Mouse (Mus musculus) heart, postnatal 4 days (tissue): Measurements from ENCODE around the gene Mndal. TPM values are rescaled to one million over a fixed set of nuclear protein-coding genes. Genes with fewer than 3 reads are reported as not detected.
"Not testable (repeated sequence)": the region's sequence is repeated elsewhere in the genome, so short reads cannot be mapped to it uniquely, and the experiment has no call there.

Source experiments
- DNase-seq: peaks from one replicate; pipeline ENCODE4 v3.0.0; 2021
- total RNA-seq, 2 experiments: library from RNA; stranded (reverse); gene quantifications; 2 replicates each; pipeline ENCODE4 v1.2.3; 2021

Gene Mndal
- total RNA-seq, 2 experiments from 2014 or later: 5.5 to 5.8 TPM

DNA sequence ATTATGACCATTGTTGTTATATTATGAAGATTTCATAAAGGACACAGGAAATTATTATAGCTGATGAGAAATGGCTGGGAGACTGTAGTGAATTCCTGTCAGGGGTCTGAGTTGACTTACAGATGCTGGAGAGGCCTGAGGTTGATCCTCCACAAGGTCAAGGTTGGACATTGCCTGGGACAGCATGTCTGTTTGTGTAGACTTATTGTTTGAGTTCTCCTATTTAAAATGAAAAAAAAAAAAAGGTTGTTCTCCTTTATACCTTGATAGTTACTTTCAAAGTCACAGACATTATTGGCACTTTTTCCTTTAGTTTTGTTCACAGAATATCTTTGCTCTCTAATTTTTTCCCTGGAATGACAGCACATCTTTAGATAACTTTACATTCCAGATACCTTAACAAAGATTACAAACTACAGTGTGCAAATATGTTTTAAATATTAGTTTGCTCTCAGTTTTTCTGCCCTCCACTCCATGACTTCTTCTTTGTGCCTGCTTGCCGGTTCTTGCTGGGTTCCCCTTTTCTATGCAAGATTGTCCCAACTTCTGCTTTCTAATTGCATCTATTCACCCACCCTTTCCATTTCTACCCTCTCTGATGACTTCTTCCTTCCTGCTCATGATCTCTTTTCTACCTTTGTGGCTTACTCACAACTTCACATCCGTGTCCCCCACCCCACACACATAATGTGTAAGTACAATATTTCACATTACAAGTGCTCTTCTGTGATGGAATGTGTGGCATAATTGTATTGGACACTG lies 55.1 kb downstream of the Mndal start:
- DNase-seq: not testable (repeated sequence)

DNA sequence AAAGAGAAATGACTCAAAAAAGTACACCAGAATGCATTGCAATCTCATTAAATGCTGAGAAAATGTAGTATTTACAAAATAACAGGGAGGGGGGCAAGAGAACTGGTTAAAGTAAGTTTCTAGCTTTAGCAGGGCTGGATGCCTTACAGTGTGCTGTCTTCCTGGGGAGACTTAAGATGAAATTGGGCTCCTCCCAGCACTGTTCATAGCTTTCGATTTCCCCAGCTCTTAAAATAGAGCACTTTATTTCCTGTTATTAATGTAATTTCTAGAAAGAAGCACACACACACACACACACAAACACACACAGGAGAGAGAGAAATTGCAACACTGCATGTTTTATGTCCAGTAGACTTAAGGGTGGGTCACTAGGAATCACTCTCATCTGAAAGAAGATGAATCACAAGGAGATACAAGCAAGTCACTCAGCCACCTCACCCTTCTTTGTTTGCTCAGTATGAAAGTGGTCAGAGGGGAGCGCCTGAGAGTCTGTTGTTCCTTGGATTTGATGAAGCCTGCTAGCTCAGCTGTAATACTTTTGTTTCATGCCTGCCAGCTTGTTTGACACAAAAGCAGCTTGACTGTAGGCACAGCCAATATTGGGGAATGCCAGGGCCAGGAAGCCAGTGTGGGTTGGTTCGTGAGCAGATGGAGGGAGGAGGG lies 62.2 kb downstream of the Mndal start:
- not testable (repeated sequence) for DNase-seq

DNA sequence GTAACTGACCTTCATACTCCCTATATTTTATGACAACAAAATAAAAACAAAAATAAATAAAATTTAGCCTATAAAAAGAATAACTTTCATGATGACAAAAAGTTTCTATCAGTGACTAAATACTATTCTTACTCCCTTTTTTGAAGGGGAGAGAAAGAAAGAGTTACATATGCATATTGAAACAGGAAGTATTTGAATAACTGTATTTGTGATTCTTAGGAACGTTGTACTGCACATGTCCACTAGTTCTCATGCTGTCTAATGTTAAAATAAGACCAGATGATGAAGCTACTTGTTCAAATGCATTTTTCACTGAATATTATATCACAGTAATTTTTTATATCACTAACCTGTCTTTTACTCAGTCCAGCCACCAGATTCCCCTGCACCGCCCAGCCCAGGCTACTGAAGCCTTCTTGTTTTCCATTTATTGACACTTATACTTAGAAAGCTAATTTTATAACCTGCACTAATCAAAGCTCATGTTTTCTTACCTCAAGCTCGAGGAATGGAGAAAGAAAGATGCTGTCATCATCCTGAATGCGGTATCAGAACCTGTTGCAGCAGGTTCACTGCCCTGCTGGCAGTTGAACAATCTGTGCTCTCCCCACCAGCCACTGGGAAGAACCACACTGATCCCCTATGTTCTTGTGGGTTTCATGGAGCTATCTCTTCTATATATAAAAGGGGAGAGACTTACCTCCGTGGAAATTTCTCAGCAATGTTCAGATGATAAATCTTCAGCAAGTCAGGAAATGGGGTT lies 62.9 kb downstream of the Mndal start:
- not testable (repeated sequence) for DNase-seq

DNA sequence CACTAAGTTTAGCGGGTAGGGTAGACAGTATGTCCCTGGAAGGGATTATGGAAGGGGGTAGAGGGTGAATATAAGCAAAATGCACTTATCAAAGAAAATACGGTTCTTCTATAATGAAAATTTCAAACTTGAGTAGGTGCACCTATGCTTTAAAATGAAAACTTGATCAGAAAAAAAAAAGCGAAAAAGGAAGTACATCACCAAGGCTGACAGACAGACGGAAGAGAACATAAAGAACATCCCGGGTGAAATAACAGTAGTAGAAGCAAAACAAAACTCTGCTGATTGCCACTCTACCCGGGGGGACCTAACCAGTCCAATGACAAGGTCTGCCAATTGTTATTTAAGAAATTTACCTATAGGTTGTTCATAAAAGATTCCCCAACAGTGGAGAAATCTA lies 64.0 kb downstream of the Mndal start:
- DNase-seq: not testable (repeated sequence)

DNA sequence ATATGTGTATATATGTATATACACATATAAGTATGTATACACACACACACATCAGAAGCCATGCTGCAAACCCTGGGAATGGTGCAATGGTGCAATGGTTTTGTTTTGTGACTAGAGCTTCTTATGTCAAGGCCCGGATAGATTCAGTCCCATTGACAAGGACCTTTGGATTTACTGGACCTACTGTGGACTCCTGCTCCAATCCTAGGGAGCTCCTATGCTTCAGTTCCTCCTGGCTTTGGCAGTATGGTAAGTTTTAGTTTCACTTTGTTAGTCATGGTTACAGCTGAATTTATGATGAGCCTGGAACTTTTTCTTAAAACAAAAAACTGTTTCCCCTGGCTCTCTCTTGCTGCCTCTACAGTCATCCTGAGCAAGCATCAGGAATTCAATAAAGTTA lies 65.2 kb downstream of the Mndal start:
- not testable (repeated sequence) for DNase-seq

DNA sequence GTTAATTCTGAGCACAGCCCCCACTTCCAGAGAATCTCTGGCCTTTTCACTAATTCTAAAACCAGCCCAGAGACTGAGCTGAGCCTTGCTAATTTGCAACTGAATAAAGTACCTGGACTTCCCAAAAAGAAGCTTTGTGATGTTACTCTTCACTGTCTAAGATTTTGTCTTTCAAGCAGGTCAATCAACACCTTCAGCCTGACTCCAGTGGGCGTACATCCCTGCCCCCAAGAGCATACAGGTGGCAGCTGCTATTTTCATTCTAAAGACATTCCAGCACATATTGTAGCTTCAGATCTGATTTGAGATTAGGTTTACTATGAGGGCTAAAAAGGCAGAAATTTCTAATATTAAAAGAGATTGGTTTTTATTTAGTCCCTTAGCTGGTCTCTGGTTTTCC lies 73.7 kb downstream of the Mndal start:
- not testable (repeated sequence) for DNase-seq

DNA sequence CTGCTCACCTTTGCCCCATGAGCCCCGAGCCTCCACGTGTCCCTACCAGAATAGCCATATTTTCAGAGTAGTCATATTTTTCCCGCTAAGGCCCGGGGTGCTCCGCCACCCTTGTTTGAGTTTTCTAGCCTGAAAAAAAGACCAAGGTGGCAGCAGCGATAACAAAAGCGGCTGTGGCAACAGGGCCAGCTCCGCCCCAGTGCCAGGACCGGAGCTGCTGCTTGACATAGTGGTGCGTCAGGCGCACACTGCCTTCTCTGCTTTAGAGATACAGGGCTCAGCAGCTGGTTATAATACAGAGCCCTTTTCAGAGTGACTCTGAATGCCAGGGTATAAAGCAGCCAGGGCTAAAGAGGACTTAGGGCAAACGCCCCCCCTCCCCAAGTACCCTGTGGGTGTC lies 75.8 kb downstream of the Mndal start:
- DNase-seq: no peak

DNA sequence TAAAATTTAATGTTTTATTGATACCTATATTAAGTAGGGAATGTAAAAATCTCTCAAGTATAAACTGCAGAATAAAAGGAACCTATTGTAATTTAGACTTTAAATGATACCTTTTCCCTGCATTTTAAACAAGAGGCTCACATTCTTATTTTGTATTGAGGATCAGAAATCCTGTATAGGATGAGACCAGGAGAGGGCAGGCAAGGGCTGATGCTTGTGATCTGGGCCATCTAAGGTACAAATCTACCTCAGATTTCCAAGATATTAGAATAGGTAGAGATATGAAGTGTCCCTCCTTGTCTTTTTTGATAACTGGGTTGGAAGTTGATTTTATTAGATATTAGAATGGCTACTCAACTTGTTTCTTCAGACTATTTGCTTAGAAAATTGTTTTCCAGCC lies 88.6 kb downstream of the Mndal start:
- DNase-seq: not testable (repeated sequence)

DNA sequence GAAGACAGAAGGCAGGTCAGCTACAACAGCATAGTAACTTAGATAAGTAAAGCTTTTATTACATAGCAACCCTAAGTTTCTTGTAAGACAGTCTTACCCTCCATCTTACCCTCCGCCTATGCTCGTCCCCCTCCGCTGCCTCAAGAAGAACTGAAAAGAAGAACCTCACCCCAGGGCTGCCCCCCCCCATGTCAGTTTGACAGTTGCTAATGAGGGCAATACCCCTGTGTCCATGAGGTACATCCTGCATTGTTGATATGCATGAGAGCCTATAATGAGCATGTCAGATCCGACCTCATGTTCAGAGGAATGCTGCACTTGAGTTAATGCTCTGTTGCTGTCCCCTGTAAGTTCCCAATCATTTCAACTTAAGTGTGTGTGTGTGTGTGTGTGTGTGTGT lies 89.4 kb downstream of the Mndal start:
- not testable (repeated sequence) for DNase-seq

DNA sequence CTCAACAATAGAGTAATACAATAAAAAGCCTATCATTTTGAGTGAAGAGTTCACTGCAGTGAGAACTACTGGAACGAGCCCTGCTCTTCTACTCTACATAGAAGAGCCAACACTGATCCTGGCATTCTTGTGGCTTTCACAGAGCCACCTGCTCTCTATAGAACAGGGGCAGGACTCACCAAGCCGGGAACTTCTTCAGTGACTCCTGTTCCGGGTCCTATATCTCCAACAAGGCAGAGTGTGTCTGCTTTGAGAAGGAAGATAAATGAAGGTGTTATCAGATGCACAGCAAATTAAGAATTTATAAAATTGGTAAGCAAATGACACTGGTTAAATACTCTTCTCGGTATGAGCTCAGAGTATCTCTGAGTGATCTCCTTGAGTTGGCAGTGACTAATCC lies 96.1 kb downstream of the Mndal start:
- not testable (repeated sequence) for DNase-seq

DNA sequence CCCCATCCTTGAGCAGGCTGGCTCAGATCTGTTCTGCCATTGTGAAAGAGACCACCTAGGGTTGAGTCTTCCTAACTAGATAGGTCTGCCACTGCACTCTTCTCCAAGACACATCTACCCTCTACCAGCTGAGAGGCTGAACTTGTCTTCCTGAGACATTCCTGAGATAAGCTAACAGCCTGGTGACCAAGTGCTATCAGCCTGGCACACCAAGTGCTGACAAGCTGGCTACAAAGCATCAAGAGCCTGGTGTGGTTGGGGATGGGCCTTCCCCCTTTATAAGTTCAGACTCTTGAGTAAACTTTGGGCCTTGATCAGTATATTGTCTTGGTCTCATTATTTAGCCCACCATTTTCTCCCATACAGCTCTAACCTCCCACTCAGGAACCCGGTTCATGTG lies 97.5 kb downstream of the Mndal start:
- DNase-seq: no peak

DNA sequence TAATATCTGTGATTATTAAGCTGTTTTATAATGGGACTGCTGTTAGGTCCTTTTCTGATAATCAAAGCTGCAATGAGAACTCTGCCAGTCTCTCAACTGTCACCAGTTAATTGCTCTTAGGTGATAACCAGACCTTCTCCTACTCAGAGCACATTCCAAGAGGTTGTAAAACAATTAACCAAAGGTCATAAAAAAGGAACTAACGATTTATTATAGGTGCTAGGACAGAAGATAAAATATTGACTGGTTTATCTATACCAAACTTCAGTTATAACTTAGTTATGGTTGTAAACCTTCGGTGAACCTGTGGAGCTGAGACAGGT lies 120.8 kb downstream of the Mndal start:
- not testable (repeated sequence) for DNase-seq

DNA sequence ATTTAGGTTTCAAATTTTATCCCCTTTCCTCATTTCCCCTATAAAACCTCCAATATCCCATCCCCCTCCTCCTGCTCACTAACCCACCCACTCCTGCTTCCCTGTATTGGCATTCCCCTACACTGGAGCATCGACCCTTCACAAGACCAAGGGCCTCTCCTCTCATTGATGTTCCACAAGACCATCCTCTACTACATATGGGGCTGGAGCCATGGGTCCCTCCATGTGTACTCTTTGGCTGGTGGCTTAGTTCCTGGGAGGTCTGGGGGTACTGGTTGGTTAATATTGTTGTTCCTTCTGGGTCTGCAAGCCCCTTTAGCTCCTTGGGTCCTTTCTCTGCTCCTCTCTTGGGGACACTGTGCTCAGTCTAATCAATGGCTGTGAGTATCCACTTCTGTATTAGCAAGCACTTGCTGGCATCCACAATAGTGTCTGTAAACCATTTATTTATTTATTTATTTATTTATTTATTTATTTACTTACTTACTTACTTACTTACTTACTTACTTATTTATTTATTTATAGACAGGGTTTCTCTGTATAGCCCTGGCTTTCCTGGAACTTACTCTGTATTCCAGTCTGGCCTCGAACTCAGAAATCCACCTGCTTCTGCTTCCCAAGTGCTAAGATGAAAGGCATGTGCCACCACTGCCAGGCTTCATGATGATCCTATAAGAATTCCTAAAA lies 121.4 kb downstream of the Mndal start:
- DNase-seq: not testable (repeated sequence)

DNA sequence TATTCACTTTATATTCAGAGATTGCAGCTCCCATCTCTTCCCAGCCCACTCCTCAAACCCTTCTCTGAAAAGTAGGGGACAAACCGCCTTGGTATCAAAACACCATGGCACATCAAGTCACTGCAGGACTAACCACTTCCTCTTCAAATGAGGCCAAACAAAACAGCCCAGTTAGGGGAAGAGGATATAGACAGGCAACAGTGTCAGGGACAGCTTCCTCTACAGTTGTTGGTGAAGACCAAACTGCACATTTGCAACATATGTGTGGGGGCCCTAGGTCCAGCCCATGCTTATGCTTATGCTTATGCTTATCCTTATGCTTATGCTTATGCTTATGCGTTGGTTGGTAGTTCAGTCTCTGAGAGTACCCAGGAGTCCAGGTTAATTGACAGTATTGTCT lies 133.0 kb downstream of the Mndal start:
- DNase-seq: not testable (repeated sequence)

DNA sequence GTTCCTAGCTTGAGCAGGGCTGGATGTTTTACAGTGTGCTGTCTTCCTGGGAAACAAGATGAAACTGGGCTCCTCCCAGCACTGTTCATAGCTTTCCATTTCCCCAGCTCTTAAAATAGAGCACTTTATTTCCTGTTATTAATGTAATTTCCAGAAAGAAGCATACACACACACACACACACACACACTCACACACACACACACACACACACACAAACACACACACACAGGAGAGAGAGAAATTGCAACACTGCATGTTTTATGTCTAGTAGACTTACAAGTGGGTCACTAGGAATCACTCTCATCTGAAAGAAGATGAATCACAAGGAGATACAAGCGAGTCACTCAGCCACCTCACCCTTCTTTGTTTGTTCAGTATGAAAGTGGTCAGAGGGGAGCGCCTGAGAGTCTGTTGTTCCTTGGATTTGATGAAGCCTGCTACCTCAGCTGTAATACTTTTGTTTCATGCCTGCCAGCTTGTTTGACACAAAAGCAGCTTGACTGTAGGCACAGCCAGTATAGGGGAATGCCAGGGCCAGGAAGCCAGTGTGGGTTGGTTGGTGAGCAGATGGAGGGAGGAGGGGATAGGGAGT lies 139.5 kb downstream of the Mndal start:
- peak; percentile 12 for DNase-seq

DNA sequence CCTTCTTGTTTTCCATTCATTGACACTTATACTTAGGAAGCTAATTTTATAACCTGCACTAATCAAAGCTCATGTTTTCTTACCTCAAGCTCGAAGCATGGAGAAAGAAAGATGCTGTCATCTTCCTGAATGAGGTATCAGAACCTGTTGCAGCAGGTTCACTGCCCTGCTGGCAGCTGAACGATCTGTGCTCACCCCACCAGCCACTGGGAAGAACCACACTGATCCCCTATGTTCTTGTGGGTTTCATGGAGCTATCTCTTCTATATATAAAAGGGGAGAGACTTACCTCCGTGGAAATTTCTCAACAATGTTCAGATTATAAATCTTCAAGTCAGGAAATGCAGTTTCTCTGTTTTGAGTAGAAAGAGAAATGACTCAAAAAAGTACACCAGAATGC lies 140.1 kb downstream of the Mndal start:
- DNase-seq: not testable (repeated sequence)

DNA sequence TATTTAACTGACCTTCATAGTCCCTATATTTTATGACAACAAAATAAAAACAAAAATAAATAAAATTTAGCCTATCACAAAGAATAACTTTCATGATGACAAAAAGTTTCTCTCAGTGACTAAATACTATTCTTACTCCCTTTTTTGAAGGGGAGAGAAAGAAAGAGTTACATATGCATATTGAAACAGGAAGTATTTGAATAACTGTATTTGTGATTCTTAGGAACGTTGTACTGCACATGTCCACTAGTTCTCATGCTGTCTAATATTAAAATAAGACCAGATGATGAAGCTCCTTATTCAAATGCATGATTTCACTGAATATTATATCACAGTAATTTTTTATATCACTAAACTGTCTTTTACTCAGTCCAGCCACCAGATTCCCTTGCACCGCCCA lies 140.5 kb downstream of the Mndal start:
- not testable (repeated sequence) for DNase-seq

Other genes with a start within 250 kb of the Mndal start
- 1 to 10 TPM in 1 of 2 experiments, under 1 TPM in 1; 0.68 to 1.1 TPM for gene Ifi207, start 200.7 kb downstream of the Mndal start, total RNA-seq
- gene Ifi204, start 175.5 kb downstream of the Mndal start, total RNA-seq: 1 to 10 TPM in 1 of 2 experiments, under 1 TPM in 1; 0.92 to 1.1 TPM
- under 1 TPM; 0.24 to 0.36 TPM for gene Ifi211, start 29.4 kb downstream of the Mndal start, total RNA-seq
- gene Ifi203, start 181 bp upstream of the Mndal start, total RNA-seq: 1 to 10 TPM; 4.7 to 5.7 TPM
- not detected for gene Ifi202b, start 40.3 kb upstream of the Mndal start, total RNA-seq
- under 1 TPM in 1 of 2 experiments, not detected in 1; 0.33 TPM for gene Ifi205, start 89.3 kb upstream of the Mndal start, total RNA-seq
- not detected for gene Olfr433, start 98.2 kb upstream of the Mndal start, total RNA-seq
- gene Olfr432, start 106.7 kb upstream of the Mndal start, total RNA-seq: not detected
- not detected for gene Olfr430, start 124.1 kb upstream of the Mndal start, total RNA-seq
- gene Olfr429, start 141.8 kb upstream of the Mndal start, total RNA-seq: not detected
- gene Olfr427, start 154.4 kb upstream of the Mndal start, total RNA-seq: not detected
- gene Olfr231, start 178.7 kb upstream of the Mndal start, total RNA-seq: not detected
- gene Olfr424, start 189.0 kb upstream of the Mndal start, total RNA-seq: not detected
- gene Olfr420, start 213.1 kb upstream of the Mndal start, total RNA-seq: not detected
- gene Spta1, start 230.3 kb upstream of the Mndal start, total RNA-seq: 10 to 100 TPM in 1 of 2 experiments, 1 to 10 TPM in 1; 9.8 to 13.5 TPM